Mouse (Mus musculus) common myeloid progenitor, adult 5-6 weeks (primary cell): ENCODE measurements around the gene Rho. TPM values are rescaled to one million over a fixed set of nuclear protein-coding genes. Genes with fewer than 3 reads are reported as not detected.

Experiments
- ATAC-seq: replicated peaks from 2 replicates; pipeline ENCODE4 v1.8.0; 2016; ENCODE audit warnings: low read depth, mild to moderate bottlenecking, moderate TSS enrichment, inconsistent platforms; ENCODE audit not compliant: poor library complexity, severe bottlenecking
- total RNA-seq: library from RNA; stranded (forward); fragments of 200-1000, 187-1606 nt; gene quantifications from 2 replicates; pipeline ENCODE4 v1.2.3, GENCODE M21; 2017

The Rho gene
- total RNA-seq, 1 experiment from 2014 or later, result not detected

DNA sequence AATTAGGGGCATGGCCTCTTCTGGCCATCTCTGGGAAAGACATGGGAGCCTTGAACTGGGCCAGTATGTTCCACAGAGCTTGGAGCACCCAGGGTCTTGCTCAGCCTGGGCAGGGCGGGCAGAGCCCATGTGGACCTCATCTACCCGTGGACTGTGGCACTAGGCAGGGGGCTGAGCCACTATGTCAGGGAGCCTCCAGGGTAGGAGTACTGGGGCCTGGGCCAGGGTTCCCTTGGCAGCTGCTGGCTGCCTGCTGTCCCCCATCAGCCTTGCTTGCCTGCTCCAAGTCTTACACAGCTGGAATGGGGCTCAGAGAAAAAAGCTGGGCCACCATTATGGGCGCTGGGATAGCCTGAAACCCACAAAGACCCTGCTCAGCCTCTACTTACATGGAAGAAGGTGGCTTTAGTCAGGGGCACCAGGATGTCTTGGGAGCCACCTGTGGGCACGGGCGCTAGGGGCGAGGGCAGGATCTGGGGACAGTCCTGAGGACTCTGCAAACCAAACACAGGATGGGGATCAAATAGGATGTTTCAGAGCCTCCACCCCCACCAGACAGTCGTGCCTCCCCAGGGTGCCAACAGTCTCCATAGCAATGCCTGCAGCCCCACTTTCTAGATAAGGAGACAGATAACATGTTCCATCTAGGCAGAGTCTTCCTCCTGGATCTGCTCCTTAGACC, 40.7 kb downstream of the Rho start:
- ATAC-seq, result no peak

DNA sequence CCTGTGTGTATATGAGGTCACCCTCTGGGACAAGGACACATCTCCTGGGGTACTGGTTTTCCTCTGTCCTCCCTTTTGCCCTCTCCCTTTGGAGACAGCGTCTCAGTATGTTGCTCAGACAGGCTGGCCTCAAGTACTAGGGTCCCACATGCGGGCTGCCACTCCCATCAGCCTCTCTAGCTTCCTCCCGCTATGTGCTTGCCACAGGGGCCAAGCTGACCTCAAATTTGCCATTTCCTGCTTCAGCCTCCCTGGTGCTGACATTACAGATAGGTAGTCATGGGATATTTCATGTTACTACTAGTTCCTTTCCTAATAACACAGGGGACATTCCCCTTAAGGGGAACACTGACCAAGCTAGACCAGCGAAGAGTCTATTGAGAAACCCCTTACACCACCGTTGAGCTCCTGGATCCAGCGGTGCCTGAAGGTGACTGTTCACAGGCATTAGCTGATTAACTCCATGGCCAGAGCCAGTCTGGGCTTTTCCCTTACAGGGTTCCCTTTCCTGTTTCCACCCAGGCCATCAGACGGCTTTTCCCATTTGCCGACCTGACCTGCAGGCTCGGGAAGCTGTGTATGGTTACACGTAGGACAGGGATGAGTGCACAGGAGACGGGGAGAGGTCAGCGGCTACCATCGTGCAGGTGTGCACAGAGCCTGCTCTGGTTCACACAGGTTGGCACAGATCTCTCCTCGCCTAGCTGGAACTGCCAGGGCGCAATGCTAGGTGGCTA, 41.8 kb downstream of the Rho start:
- peak; percentile 33; the same call in 1 of the 2 replicates for ATAC-seq

- no peak for ATAC-seq
These were observed 42.5 kb downstream of the Rho start for GRCm38 (mm10) chr6:115973881-115974662.

- ATAC-seq, result no peak
These were observed 44.1 kb downstream of the Rho start for GRCm38 (mm10) chr6:115975606-115976005.

GRCm38 (mm10) chr6:115977810-115978209, 46.3 kb downstream of the Rho start:
- no peak for ATAC-seq

DNA sequence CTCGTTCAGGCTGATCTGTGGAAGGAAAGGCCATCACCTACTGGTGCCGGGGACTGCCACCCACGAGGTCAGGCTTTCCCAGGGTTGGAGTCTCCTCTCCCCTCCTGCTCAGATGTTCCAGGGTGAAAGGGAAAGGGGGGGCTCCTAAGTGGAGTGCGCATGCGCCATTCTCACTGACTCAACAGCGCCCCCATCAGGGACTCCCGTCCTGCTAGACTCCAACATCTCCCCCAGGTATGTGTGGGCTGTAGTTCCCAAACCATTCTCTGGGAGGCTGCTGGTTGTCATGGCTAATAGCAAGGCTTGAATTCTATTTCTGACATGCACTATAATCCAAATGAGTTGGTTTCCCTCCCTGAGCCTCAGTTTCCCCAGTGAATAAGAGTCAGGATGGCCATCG, 47.0 kb downstream of the Rho start:
- no peak for ATAC-seq

DNA sequence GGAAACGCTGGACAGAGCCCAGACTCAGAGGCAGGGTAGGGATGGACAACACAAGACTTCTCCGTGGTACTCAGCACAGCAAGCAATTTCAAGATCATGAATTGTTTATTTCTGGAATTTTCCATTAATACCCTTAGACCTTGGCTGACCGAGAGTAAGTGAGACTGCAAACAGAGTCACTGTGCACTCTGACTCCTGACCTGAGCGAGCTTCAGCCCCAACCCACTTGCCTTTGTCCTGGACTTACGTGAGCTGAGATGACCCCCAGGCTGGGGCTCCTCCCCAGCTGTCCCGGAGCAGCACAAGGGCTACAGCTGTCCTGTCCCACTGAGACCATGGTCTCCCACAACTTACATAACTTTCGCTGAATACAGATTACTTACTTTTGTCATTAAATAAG, 51.3 kb downstream of the Rho start:
- no peak for ATAC-seq

DNA sequence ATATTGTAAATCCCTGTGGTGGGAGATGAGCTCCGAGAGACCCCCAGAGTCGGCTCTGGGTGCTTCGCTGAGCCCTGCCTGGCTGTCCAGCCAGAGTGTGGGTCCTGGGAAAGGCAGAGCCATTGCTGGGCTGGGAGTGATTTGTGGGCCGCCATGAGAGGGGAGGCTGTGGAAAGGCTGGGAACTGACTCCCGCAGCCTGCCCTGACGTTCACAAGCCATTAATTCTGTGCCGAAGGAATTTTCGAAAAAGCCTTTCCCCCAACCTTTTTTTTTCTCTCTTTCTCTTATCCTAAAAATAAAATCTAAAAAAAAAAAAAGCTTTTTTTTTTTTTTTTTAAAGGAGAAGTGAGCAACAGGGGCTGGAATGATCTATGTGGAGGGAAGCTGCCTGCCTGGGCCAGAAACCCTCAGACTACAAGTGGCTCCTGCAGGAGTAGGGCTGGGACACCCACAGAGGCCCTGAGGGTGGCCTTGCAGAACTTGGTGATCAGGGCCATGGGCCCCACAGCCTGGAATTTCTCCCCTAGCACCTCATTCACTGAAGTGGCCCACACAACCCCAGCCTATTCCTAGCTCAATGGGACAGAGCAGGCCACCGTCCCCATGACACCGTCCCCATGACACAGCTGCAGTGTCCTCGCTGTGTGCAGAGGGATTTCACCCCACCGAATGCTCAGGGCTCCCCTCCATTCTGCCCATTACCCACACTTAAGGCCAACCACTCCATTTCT, 51.9 kb downstream of the Rho start:
- ATAC-seq, result no peak

DNA sequence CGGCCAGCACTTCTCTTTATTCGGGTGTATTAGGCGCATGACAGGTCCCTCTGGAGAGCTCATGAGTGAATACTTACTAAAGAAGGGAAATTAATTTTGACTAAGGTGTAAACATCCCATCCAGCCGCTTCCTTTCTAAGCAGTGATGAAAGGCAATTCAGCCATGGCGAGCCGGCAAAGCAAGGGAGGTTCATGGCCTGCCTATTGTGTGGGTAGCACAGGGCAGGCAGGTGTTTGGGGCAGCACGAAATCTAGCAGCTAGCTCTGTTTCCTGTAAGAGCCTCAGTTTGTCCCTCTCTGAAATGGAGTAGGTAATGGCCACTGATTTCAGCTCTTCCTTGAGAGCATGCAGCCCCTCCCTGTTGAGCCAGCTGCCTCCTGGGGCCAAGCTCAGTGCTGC, 53.0 kb downstream of the Rho start:
- ATAC-seq, result no peak

GRCm38 (mm10) chr6:115985622-115986021, 54.1 kb downstream of the Rho start:
- no peak for ATAC-seq

DNA sequence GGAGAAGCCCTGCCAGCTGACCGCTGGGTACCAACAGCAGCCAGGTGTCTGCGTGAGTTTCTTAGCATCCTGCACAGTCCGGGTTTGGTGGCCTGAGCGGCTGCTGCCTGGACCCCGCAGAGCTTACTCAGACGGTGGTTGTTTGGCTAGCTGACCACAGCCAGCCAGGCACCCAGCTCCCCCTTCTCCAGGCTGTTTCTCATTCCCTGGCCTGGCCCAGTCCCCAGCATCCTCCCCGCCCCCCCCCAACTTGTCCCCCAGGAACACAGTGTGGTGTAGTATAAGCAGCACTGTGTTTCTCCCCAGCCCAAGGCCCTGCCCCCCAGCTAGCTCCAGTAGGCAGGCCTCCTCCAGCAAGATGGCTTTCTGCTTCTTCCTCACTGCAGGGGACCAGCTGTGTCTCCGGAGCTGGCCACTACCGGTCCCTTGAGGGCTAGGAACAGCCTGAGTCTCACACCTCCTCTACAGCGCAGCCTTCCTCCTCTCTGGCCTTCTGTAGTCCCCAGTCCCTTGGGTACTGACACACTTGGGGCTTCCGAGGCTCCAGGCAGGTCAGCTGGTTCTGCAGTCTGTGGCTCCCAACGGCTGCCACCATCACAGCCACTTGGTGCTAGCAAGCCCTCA, 55.0 kb downstream of the Rho start:
- no peak for ATAC-seq

DNA sequence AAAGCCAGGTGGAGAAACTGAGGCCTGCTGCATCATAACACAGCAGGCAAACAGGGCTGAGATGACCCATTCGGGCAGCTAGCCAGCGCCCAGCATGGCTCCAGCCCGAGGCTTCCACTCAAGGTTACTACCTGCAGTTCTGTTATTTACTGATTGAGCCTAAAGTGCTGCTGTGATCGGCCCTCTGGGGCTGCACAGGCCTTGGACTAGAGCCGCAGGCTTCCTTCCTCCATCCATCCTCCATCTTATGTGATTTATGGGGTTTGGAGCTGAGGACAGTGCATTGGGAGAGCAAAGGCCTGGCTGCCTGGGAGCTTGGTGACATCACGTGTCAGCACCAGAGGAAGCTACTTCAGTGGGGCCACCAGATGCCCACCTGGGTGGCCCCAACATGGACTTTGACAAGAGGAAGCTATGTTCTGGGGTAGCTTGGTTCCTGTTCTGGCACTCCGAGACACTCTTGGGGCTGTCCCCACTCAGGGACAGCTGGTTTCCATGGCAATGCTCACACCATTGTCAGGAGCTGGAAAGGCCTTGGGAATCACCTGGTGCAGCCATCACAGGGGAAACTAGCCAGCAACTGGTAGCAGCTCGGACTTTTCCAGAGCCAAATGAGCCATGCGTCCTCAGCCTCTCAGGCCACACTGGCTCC, 55.7 kb downstream of the Rho start:
- peak; percentile 59 for ATAC-seq

GRCm38 (mm10) chr6:115989032-115989431, 57.5 kb downstream of the Rho start:
- no peak for ATAC-seq

- no peak for ATAC-seq
These were observed 58.1 kb downstream of the Rho start for GRCm38 (mm10) chr6:115989607-115990006.

Other genes with a start within 250 kb of the Rho start
- gene Tmem40, start 169.3 kb upstream of the Rho start, total RNA-seq, result 29.5 and 39.6 TPM in 2 replicates
- 3.4 and 3.7 TPM in 2 replicates for gene Cand2, start 157.2 kb upstream of the Rho start, total RNA-seq
- 6,938 and 7,194 TPM in 2 replicates for gene Rpl32, start 123.0 kb upstream of the Rho start, total RNA-seq
- 0.41 TPM in 1 of 2 replicates, not detected in the other for gene Efcab12, start 93.3 kb upstream of the Rho start, total RNA-seq
- 21.2 and 23.2 TPM in 2 replicates for gene Mbd4, start 78.4 kb upstream of the Rho start, total RNA-seq
- 4.9 and 6.2 TPM in 2 replicates for gene Ift122, start 78.3 kb upstream of the Rho start, total RNA-seq
- not detected in 2 replicates for gene H1foo, start 13.2 kb downstream of the Rho start, total RNA-seq
- 8.5 and 14.2 TPM in 2 replicates for gene Plxnd1, start 63.3 kb downstream of the Rho start, total RNA-seq